Mouse (Mus musculus) hematopoietic multipotent progenitor cell, adult 10-12 weeks (in vitro differentiated cells): ENCODE data around the gene Car1. TPM values are rescaled to one million over a fixed set of nuclear protein-coding genes. Genes with fewer than 3 reads are reported as not detected.

Experiments
- polyA plus RNA-seq: library from polyadenylated mRNA; stranded (reverse); fragments of >175 nt; gene quantifications from 2 replicates; pipeline ENCODE4 v1.2.3, GENCODE M21; 2012; ENCODE audit warnings: low replicate concordance

Car1 gene
- polyA plus RNA-seq: 3.4 and 52.8 TPM in 2 replicates

DNA sequence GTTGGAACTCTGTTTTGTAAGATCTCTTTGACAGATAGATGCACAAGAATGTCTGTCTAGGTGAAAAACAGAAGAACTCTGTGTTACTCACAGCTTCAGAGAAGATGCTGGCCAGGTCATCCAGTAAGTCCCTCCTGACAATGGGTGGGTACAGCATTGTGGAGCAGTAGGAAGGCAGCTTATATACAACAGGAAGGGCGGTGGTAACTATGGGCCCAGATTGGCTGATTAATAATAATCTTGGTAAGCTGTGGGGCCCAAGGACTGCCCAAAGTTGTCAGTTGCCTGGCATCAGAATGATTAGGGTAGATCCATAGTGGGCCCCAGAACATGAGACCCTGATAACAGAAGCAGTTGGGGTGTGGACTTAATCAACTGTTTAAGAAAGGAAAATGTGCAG lies at the start of gene Car1:
Car1 (minus strand) TSS at position 158 of the 400 bp plus-strand sequence.

Other genes starting within 250 kb of the Car1 start
- 2.5 and 14.1 TPM in 2 replicates for gene 1810022K09Rik, start 197.1 kb downstream of the Car1 start, polyA plus RNA-seq
- gene Car13, start 166.6 kb downstream of the Car1 start, polyA plus RNA-seq: 0.48 and 0.68 TPM in 2 replicates
- gene Car3, start 55.1 kb upstream of the Car1 start, polyA plus RNA-seq: 2.0 and 2.4 TPM in 2 replicates
- gene Car2, start 77.9 kb upstream of the Car1 start, polyA plus RNA-seq: 26.6 and 228 TPM in 2 replicates